Mouse (Mus musculus): Measurements from ENCODE around the gene Dgkg.

DNA sequence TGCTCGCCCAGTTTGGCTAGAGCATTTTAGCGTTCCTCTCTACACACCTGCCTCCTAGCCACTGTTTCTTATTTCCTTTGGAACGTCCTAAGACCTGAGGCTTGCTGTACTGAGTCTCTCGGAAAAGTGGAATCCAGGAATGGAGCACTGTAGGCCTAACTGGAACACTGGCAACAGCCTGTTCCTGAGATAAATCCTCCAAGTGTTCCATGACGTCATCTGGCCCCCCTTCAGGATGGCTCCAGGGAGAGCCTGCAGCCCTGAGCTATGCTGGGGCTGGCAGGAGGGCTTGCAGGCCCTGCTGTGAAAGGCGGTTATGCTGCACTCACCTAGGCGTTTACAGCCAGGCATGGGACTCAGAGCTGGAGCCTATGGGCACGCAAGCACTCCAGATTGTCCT is 152.2 kb downstream of the Dgkg start:
- TF ChIP-seq CTCF (IDR thresholded peaks at IDR 0.05; ENCODE audit: low read depth, low read length) (no peak), POLR2A (IDR thresholded peaks at IDR 0.05; ENCODE audit: insufficient read depth, low read length) (no peak)
